In the genomic region with DNA sequence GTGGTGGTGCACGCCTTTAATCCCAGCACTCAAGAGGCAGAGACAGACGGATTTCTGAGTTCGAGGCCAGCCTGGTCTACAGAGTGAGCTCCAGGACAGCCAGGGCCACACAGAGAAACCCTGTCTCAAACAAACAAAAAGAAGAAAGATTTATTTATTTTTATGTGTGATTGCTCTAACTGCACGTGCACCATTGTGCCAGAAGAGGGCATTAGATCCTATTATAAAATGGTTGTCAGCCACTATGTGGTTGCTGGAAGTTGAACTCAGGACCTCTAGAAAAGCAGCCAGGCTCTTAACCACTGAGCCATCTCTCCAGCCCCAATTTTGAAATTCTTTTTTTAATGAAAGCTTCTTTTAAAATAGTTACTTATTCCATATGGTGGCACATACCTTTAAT, we compare ENCODE assay signal across 16 mouse cellular contexts. TPM values are rescaled to one million over a fixed set of nuclear protein-coding genes. Genes with fewer than 3 reads are reported as not detected.
DNase-seq lines count a peak whose midpoint lies in the region; ATAC-seq and TF ChIP-seq lines count a peak whose summit lies in the region.
"Had no signal": no experiment of that assay in that cellular context is flagged by ENCODE, and none has a peak within 500 bp of the region (broad histone marks: within the 10 kb centered on the region; RNA-seq: fewer than 3 reads in every experiment).

No protein-coding gene starts in this region.

- no peaks in the 10 kb centered on the region for H3K9me3 ChIP-seq in intestine, postnatal 0 days (ENCODE audit: control insufficient read depth)
- no peaks in the 10 kb centered on the region for H3K9me3 ChIP-seq in intestine, embryonic 15.5 days
- H3K9me3 ChIP-seq: heart, embryonic 15.5 days; midbrain, embryonic 10.5 days had no signal

- H3K9ac ChIP-seq in intestine, postnatal 0 days (ENCODE audit: low read depth, low read length): no peak overlapping the region
- no peak overlapping the region for H3K9ac ChIP-seq in intestine, embryonic 15.5 days
- H3K9ac ChIP-seq: heart, embryonic 15.5 days had no signal

- no peak overlapping the region for H3K4me3 ChIP-seq in intestine, postnatal 0 days (ENCODE audit: low read depth, low read length)
- no peak overlapping the region for H3K4me3 ChIP-seq in intestine, embryonic 15.5 days (replicated peaks)
- H3K4me3 ChIP-seq: heart, embryonic 15.5 days; midbrain, embryonic 10.5 days had no signal

- TF ChIP-seq CTCF in intestine, postnatal 0 days (IDR thresholded peaks at IDR 0.05; ENCODE audit: low read depth): peak; percentile 50

- H3K4me1 ChIP-seq in intestine, postnatal 0 days (replicated peaks; ENCODE audit: control insufficient read depth, insufficient read depth, low read length): no peaks in the 10 kb centered on the region
- H3K4me1 ChIP-seq in intestine, embryonic 15.5 days (replicated peaks): no peaks in the 10 kb centered on the region
- H3K4me1 ChIP-seq: midbrain, embryonic 10.5 days had no signal

- ATAC-seq in intestine, postnatal 0 days: no peak
- no peak for ATAC-seq in intestine, embryonic 15.5 days
- ATAC-seq: intestine, embryonic 16.5 days had no signal

- H3K4me2 ChIP-seq in intestine, postnatal 0 days (replicated peaks; ENCODE audit: low read depth): no peak overlapping the region
- no peak overlapping the region for H3K4me2 ChIP-seq in intestine, embryonic 15.5 days (replicated peaks)
- H3K4me2 ChIP-seq: heart, embryonic 15.5 days had no signal

- 81% methylated on average over 4 of the region's 4 CpGs for WGBS in intestine, postnatal 0 days
- 82% methylated on average over 4 of the region's 4 CpGs for WGBS in intestine, embryonic 15.5 days

- DNase-seq in thymus, postnatal 14 days: peak; percentile 31
- no peak for DNase-seq in thymus, adult 18-20 months
- DNase-seq in ZHBTc4 (ENCODE audit: low read depth, low spot score): peak; percentile 59
- no peak for DNase-seq in natural killer cell, adult 2 months (ENCODE audit: low spot score in 2 of 2)
- DNase-seq in cerebellum, postnatal 25 days: no peak
- DNase-seq: adrenal gland, postnatal 36 days; cerebellum, adult 11 months; embryo, embryonic 11 days; gastrocnemius, postnatal 10 days; lung, adult 2 months; right cerebral cortex, adult 18-20 months had no signal

- no peak overlapping the region for H3K27ac ChIP-seq in intestine, postnatal 0 days (ENCODE audit: low read depth, low read length)
- H3K27ac ChIP-seq in intestine, embryonic 15.5 days: no peak overlapping the region
- H3K27ac ChIP-seq: heart, embryonic 15.5 days; midbrain, embryonic 10.5 days had no signal

- peaks cover 46% of the 10 kb centered on the region for H3K36me3 ChIP-seq in intestine, postnatal 0 days (ENCODE audit: control insufficient read depth, insufficient read depth)
- H3K36me3 ChIP-seq in intestine, embryonic 15.5 days: peaks cover 8% of the 10 kb centered on the region; the same call in 1 of the 2 replicates

- H3K27me3 ChIP-seq in intestine, postnatal 0 days (replicated peaks; ENCODE audit: control insufficient read depth, insufficient read depth, low read length): no peaks in the 10 kb centered on the region
- H3K27me3 ChIP-seq in intestine, embryonic 15.5 days (replicated peaks): no peaks in the 10 kb centered on the region
- H3K27me3 ChIP-seq: heart, embryonic 15.5 days had no signal

RNA-seq across cellular contexts. Expression of gene Rab1a, which starts 15.2 kb away (rescaled TPM):
- polyA plus RNA-seq in intestine, postnatal 0 days (2015; fragmentation: Nextera tagmentation; extraction: Ambion mirVana): 761 and 762 TPM in 2 replicates
- polyA plus RNA-seq in intestine, embryonic 15.5 days (2015; fragmentation: Nextera tagmentation; extraction: Ambion mirVana): 329 and 363 TPM in 2 replicates

RNA-seq across cellular contexts. Expression of gene Cep68, which starts 32.8 kb away (rescaled TPM):
- 6.3 and 6.5 TPM in 2 replicates for polyA plus RNA-seq in intestine, postnatal 0 days (2015; fragmentation: Nextera tagmentation; extraction: Ambion mirVana)
- polyA plus RNA-seq in intestine, embryonic 15.5 days (2015; fragmentation: Nextera tagmentation; extraction: Ambion mirVana): 22.4 and 24.5 TPM in 2 replicates

Comparison
In these comparisons a context has a peak if more than half of its experiments do, and no peak if none do; other contexts are left out.
1. DNase-seq: peak in thymus, postnatal 14 days (single experiment) and ZHBTc4 (single experiment); none in thymus, adult 18-20 months (0 of 2), natural killer cell, adult 2 months (0 of 2) and cerebellum, postnatal 25 days (0 of 2).